19 mouse cellular contexts compared by ENCODE assay signal in the genomic region with DNA sequence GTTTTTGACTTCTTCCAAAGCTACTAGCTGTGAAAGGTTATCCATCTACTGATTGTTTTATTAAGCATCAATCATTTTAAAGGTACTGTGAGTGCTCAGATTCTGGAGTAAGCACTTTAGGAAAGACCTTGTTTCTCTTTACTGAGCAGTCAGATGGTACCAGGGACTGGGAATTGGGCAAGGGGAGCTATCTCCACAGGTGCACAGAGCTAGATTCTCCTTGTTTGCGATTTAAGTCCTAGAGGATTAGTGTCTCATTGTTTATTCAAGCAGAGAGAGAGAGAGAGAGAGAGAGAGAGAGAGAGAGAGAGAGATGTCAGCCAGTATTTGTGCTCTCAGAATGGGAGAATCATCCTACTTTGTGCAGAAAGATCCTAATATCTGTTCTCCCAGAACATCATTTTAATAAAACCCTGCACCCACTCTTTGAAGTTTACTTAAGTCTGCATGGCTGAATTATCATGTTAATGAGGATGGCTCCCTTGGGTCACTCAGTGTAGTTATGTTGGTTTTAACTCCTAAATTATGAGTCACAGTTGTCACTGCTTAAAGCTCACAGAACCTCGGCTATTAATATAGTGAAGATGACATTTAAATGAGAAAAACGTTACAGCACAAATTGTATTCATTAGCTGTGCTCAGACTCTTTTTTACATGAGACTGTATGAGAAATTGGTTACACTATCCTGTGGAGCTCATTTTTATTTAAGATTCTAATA.
DNase-seq lines count a peak whose midpoint lies in the region; ATAC-seq lines count a peak whose summit lies in the region.
"Had no signal": no experiment of that assay in that cellular context is flagged by ENCODE, and none has a peak within 500 bp of the region (broad histone marks: within the 10 kb centered on the region; RNA-seq: fewer than 3 reads in every experiment).

No protein-coding gene starts in this region.

- peak; percentile 59; the same call in 1 of the 2 replicates for ATAC-seq in hindbrain, embryonic 13.5 days (ENCODE audit: low FRiP score)
- ATAC-seq in hindbrain, embryonic 11.5 days (ENCODE audit: low FRiP score), result no peak
- ATAC-seq in neural tube, embryonic 14.5 days (ENCODE audit: low read depth), result 0 out of 2 replicates have a peak, but pooled peaks have one; percentile 17
- ATAC-seq in frontal cortex, adult (ENCODE audit: low TSS enrichment), result no peak
- ATAC-seq: activated CD4-positive, CD25-positive, alpha-beta regulatory T cell, adult 4 months; Patski had no signal

- no peaks in the 10 kb centered on the region for H3K27me3 ChIP-seq in hindbrain, embryonic 13.5 days
- H3K27me3 ChIP-seq in hindbrain, embryonic 11.5 days (ENCODE audit: control insufficient read depth, insufficient read depth, low read length), result no peaks in the 10 kb centered on the region
- H3K27me3 ChIP-seq in neural tube, embryonic 14.5 days (ENCODE audit: control insufficient read depth, insufficient read depth, low read length), result no peaks in the 10 kb centered on the region
- H3K27me3 ChIP-seq: limb, embryonic 13.5 days had no signal

- H3K4me1 ChIP-seq in hindbrain, embryonic 13.5 days (replicated peaks), result peaks cover 4% of the 10 kb centered on the region
- H3K4me1 ChIP-seq in hindbrain, embryonic 11.5 days (replicated peaks; ENCODE audit: control insufficient read depth, insufficient read depth, low read length), result no peaks in the 10 kb centered on the region
- no peaks in the 10 kb centered on the region for H3K4me1 ChIP-seq in neural tube, embryonic 14.5 days (ENCODE audit: control insufficient read depth, insufficient read depth, low read length)
- H3K4me1 ChIP-seq: limb, embryonic 13.5 days had no signal

- H3K4me3 ChIP-seq in hindbrain, embryonic 13.5 days, result no peak overlapping the region
- no peak overlapping the region for H3K4me3 ChIP-seq in hindbrain, embryonic 11.5 days (ENCODE audit: low read depth, low read length)
- no peak overlapping the region for H3K4me3 ChIP-seq in neural tube, embryonic 14.5 days (ENCODE audit: low read depth, low read length)
- H3K4me3 ChIP-seq: limb, embryonic 13.5 days; myocyte had no signal

- no peaks in the 10 kb centered on the region for H3K36me3 ChIP-seq in hindbrain, embryonic 13.5 days
- no peaks in the 10 kb centered on the region for H3K36me3 ChIP-seq in hindbrain, embryonic 11.5 days (ENCODE audit: control insufficient read depth, insufficient read depth, low read length)
- H3K36me3 ChIP-seq in neural tube, embryonic 14.5 days (ENCODE audit: control insufficient read depth, insufficient read depth, low read length), result no peaks in the 10 kb centered on the region
- H3K36me3 ChIP-seq: limb, embryonic 13.5 days had no signal

- 38% methylated on average over 3 of the region's 3 CpGs for WGBS in hindbrain, embryonic 13.5 days
- 63% methylated on average over 3 of the region's 3 CpGs for WGBS in hindbrain, embryonic 11.5 days
- 31% methylated on average over 3 of the region's 3 CpGs for WGBS in neural tube, embryonic 14.5 days

- no peak overlapping the region for H3K27ac ChIP-seq in hindbrain, embryonic 13.5 days
- H3K27ac ChIP-seq in hindbrain, embryonic 11.5 days (ENCODE audit: low read depth, low read length), result no peak overlapping the region
- H3K27ac ChIP-seq in neural tube, embryonic 14.5 days (ENCODE audit: low read depth, low read length), result no peak overlapping the region
- H3K27ac ChIP-seq: limb, embryonic 13.5 days; liver, embryonic 14.5 days had no signal

- DNase-seq in hindbrain, embryonic 11.5 days (ENCODE audit: low spot score), result no peak
- no peak for DNase-seq in neural tube, embryonic 10.5 days (ENCODE audit: extremely low spot score, low spot score)
- DNase-seq in mesoderm, embryonic 11.5 days (ENCODE audit: low read depth, low spot score), result peak; percentile 13
- DNase-seq in retina, postnatal 1 day, result peak; percentile 49
- no peak for DNase-seq in testis, postnatal 14 days (ENCODE audit: low spot score)
- DNase-seq: cerebellum, postnatal 36 days; heart, postnatal 14 days; kidney, adult 9 months; right cerebral cortex, postnatal 25 days; thymus, postnatal 14 days had no signal

- H3K4me2 ChIP-seq in hindbrain, embryonic 13.5 days, result no peak overlapping the region
- H3K4me2 ChIP-seq in hindbrain, embryonic 11.5 days (replicated peaks; ENCODE audit: low read depth, low read length), result no peak overlapping the region
- H3K4me2 ChIP-seq in neural tube, embryonic 14.5 days (ENCODE audit: low read depth, low read length), result no peak overlapping the region
- H3K4me2 ChIP-seq: heart, embryonic 11.5 days; limb, embryonic 13.5 days had no signal

- H3K9ac ChIP-seq in hindbrain, embryonic 13.5 days, result no peak overlapping the region
- no peak overlapping the region for H3K9ac ChIP-seq in hindbrain, embryonic 11.5 days (ENCODE audit: low read depth, low read length)
- no peak overlapping the region for H3K9ac ChIP-seq in neural tube, embryonic 14.5 days (replicated peaks; ENCODE audit: low read depth, low read length)
- H3K9ac ChIP-seq: limb, embryonic 13.5 days; liver, embryonic 14.5 days had no signal

- H3K9me3 ChIP-seq in hindbrain, embryonic 13.5 days, result no peaks in the 10 kb centered on the region
- no peaks in the 10 kb centered on the region for H3K9me3 ChIP-seq in hindbrain, embryonic 11.5 days (ENCODE audit: control insufficient read depth, low read length)
- no peaks in the 10 kb centered on the region for H3K9me3 ChIP-seq in neural tube, embryonic 14.5 days (ENCODE audit: control insufficient read depth, low read length)
- H3K9me3 ChIP-seq: limb, embryonic 13.5 days had no signal

Comparison
In these comparisons a context has a peak if more than half of its experiments do, and no peak if none do; other contexts are left out.
1. ATAC-seq: peak in hindbrain, embryonic 13.5 days (single experiment) and neural tube, embryonic 14.5 days (single experiment); none in hindbrain, embryonic 11.5 days (single experiment) and frontal cortex, adult (single experiment).
2. DNase-seq: peak in mesoderm, embryonic 11.5 days (single experiment) and retina, postnatal 1 day (single experiment); none in hindbrain, embryonic 11.5 days (single experiment), neural tube, embryonic 10.5 days (single experiment) and testis, postnatal 14 days (single experiment).